Mouse (Mus musculus): ENCODE data around the gene Papola. TPM values are rescaled to one million over a fixed set of nuclear protein-coding genes. Genes with fewer than 3 reads are reported as not detected.
"Not testable (repeated sequence)": the region's sequence is repeated elsewhere in the genome, so short reads cannot be mapped to it uniquely, and the experiment has no call there.

Gene Papola
- polyA plus RNA-seq, 1 experiment from 2014 or later = 299 TPM

DNA sequence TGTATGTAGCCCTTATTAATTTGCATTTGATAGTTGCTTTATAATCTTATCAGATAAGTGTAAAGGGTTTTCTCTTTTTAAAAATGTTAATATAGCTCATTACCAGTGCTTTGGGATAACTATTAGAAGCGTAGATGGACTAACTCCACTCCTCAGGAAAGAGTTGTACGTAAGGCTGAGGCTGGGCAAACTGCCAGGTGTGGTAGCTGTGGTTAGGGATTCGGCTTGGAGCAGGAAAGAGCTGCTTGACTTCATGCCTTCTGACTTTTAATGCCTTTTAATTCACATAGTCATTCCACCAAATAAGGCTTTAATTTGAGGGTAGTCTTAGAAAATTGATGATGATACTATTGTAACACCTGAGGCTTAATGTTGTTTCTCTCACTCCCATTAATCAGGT, 24.5 kb downstream of the Papola start:
- no peaks in the 10 kb centered on the region for H3K27me3 ChIP-seq
- H3K9me3 ChIP-seq = no peaks in the 10 kb centered on the region
- no peak overlapping the region for H3K27ac ChIP-seq (replicated peaks)
- no peak overlapping the region for H3K4me3 ChIP-seq
- WGBS = 88% methylated on average over 3 of the region's 3 CpGs
- no peak overlapping the region for H3K9ac ChIP-seq (replicated peaks)
- no peak overlapping the region for H3K4me2 ChIP-seq (replicated peaks)
- no peaks in the 10 kb centered on the region for H3K4me1 ChIP-seq
- H3K36me3 ChIP-seq = peaks cover 80% of the 10 kb centered on the region
- no peak for ATAC-seq (ENCODE audit: low FRiP score, low read depth)

DNA sequence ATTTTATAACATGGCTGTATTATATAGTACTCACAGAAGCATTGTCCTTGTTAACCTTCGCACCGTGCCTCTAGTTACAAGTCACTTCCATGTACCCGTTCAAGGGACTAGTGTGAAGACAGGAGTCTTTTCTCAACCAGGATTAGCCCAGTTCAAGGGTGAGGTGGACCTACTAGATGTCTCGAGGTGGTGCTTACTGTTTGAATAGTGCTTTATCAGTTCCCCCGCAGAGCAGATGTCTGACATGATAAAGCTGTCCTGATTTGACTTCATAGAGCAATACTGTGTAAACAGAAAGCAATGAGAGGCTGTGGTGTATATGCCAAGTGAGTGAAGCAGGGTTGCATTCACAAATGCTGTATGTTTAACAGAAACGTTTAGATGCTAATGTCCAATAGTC, 26.1 kb downstream of the Papola start:
- Histone ChIP-seq H3K36me3 (peaks cover 86% of the 10 kb centered on the region), H3K4me3 (no peak overlapping the region), H3K27me3 (no peaks in the 10 kb centered on the region), H3K27ac (replicated peaks) (no peak overlapping the region), H3K4me1 (no peaks in the 10 kb centered on the region), H3K9ac (replicated peaks) (no peak overlapping the region), H3K4me2 (replicated peaks) (no peak overlapping the region), H3K9me3 (no peaks in the 10 kb centered on the region)
- no peak for ATAC-seq (ENCODE audit: low FRiP score, low read depth)
- WGBS = 85% methylated on average over 6 of the region's 6 CpGs

- H3K9ac ChIP-seq (replicated peaks) = no peak overlapping the region
Observed at GRCm38 (mm10) chr12:105813957-105814356, 29.5 kb downstream of the Papola start.

GRCm38 (mm10) chr12:105823472-105823871, 39.0 kb downstream of the Papola start:
- Histone ChIP-seq H3K9me3 (no peaks in the 10 kb centered on the region), H3K36me3 (peaks cover 89% of the 10 kb centered on the region), H3K27me3 (no peaks in the 10 kb centered on the region), H3K4me2 (replicated peaks) (no peak overlapping the region), H3K27ac (replicated peaks) (no peak overlapping the region), H3K9ac (replicated peaks) (no peak overlapping the region), H3K4me1 (no peaks in the 10 kb centered on the region), H3K4me3 (no peak overlapping the region)
- no peak for ATAC-seq (ENCODE audit: low FRiP score, low read depth)
- 91% methylated on average over 4 of the region's 4 CpGs for WGBS

More at GRCm38 (mm10) chr12:105813957-105814356, 29.5 kb downstream of the Papola start:
- Histone ChIP-seq H3K4me1 (no peaks in the 10 kb centered on the region), H3K27me3 (no peaks in the 10 kb centered on the region), H3K27ac (replicated peaks) (no peak overlapping the region), H3K4me3 (no peak overlapping the region), H3K4me2 (replicated peaks) (no peak overlapping the region), H3K36me3 (peaks cover 65% of the 10 kb centered on the region), H3K9me3 (no peaks in the 10 kb centered on the region)
- WGBS = 94% methylated on average over 6 of the region's 6 CpGs
- no peak for ATAC-seq (ENCODE audit: low FRiP score, low read depth)

- no peak overlapping the region for H3K27ac ChIP-seq (replicated peaks)
- H3K9me3 ChIP-seq = no peaks in the 10 kb centered on the region
- H3K4me3 ChIP-seq = no peak overlapping the region
- no peak overlapping the region for H3K4me2 ChIP-seq (replicated peaks)
- H3K4me1 ChIP-seq = no peaks in the 10 kb centered on the region
- H3K36me3 ChIP-seq = peaks cover 90% of the 10 kb centered on the region
- no peak for ATAC-seq (ENCODE audit: low FRiP score, low read depth)
- H3K9ac ChIP-seq (replicated peaks) = no peak overlapping the region
- no peaks in the 10 kb centered on the region for H3K27me3 ChIP-seq
- 90% methylated on average over 8 of the region's 8 CpGs for WGBS
Observed at GRCm38 (mm10) chr12:105824743-105825142, 40.2 kb downstream of the Papola start.

GRCm38 (mm10) chr12:105825266-105825665, 40.8 kb downstream of the Papola start:
- WGBS = 97% methylated on average over 4 of the region's 4 CpGs
- Histone ChIP-seq H3K4me2 (replicated peaks) (no peak overlapping the region), H3K4me1 (no peaks in the 10 kb centered on the region), H3K4me3 (no peak overlapping the region), H3K9ac (replicated peaks) (no peak overlapping the region), H3K27ac (replicated peaks) (no peak overlapping the region), H3K36me3 (peaks cover 88% of the 10 kb centered on the region), H3K27me3 (no peaks in the 10 kb centered on the region), H3K9me3 (no peaks in the 10 kb centered on the region)
- ATAC-seq (ENCODE audit: low FRiP score, low read depth) = no peak

DNA sequence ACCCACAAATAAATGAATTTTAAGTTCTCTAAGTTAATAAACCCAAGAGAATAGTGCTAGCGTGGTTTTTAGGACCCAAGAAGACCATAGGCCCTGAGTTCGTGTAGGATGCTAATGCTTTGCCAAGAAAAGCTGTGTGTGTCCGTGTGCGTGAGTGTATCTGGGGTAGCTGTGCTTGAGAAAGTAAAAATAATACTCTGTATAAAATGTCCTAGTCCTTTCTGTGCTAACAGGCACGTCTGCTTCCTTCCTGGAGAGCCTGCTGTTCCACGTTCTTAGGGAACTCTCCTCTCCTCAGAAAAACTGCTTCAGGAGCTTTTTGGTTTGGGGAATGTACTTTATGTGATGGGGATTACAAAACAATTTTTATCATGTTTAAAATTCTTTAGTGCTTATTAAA, 48.0 kb downstream of the Papola start:
- Histone ChIP-seq H3K36me3 (peaks cover 82% of the 10 kb centered on the region), H3K4me2 (replicated peaks) (no peak overlapping the region), H3K9me3 (no peaks in the 10 kb centered on the region), H3K4me3 (no peak overlapping the region), H3K27me3 (no peaks in the 10 kb centered on the region), H3K27ac (replicated peaks) (no peak overlapping the region), H3K9ac (replicated peaks) (no peak overlapping the region), H3K4me1 (no peaks in the 10 kb centered on the region)
- WGBS = 89% methylated on average over 6 of the region's 6 CpGs
- ATAC-seq (ENCODE audit: low FRiP score, low read depth) = no peak

DNA sequence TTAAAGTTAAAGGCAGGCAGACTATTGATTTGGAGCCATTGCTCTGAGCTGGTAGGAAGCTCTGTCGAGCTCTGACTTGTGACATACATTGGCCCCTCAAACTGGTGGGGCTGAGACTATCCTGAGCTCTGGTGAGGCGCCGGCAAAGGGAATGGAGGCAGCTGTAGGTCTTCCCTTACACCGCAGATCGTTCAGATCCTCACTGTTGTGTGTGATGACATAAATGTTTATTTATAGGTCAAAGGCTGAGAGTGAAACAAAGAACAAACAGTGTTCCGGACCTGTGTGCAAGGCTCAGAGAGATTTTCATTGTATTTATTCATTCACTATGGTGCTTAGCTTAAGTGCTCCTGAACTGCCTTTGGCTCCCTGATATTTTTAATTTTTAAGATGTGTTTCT, 50.4 kb downstream of the Papola start:
- Histone ChIP-seq H3K9ac (replicated peaks) (no peak overlapping the region), H3K9me3 (no peaks in the 10 kb centered on the region), H3K4me3 (no peak overlapping the region), H3K36me3 (peaks cover 73% of the 10 kb centered on the region), H3K4me2 (replicated peaks) (no peak overlapping the region), H3K27ac (replicated peaks) (no peak overlapping the region), H3K4me1 (no peaks in the 10 kb centered on the region), H3K27me3 (no peaks in the 10 kb centered on the region)
- WGBS = 86% methylated on average over 6 of the region's 6 CpGs
- no peak for ATAC-seq (ENCODE audit: low FRiP score, low read depth)

- H3K4me3 ChIP-seq = no peak overlapping the region
- no peak overlapping the region for H3K4me2 ChIP-seq (replicated peaks)
- no peaks in the 10 kb centered on the region for H3K4me1 ChIP-seq
- H3K9ac ChIP-seq (replicated peaks) = no peak overlapping the region
- H3K27me3 ChIP-seq = no peaks in the 10 kb centered on the region
- ATAC-seq (ENCODE audit: low FRiP score, low read depth) = no peak
- 85% methylated on average over 6 of the region's 6 CpGs for WGBS
- H3K27ac ChIP-seq (replicated peaks) = no peak overlapping the region
- peaks cover 75% of the 10 kb centered on the region for H3K36me3 ChIP-seq
- no peaks in the 10 kb centered on the region for H3K9me3 ChIP-seq
Observed at GRCm38 (mm10) chr12:105835571-105835970, 51.1 kb downstream of the Papola start.

DNA sequence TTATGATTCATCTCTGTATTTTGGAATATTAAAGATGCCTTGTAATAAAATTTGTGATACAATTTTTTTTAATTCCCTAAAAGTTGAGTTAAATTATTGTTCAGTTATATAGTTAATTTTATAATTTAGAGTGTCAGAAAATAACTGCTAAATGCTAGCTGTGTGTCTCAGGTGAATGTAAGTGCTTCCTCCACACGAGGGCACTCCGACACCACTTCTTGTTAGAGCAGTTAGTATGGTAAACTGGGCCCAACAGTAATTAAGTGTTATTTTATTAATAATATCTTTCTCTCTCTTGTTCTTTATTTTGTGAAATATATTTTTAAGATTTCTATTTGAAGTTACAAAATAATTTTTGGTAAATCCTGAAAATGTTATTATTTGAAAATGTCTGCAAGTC, 51.7 kb downstream of the Papola start:
- Histone ChIP-seq H3K9ac (replicated peaks) (no peak overlapping the region), H3K27ac (replicated peaks) (no peak overlapping the region), H3K9me3 (no peaks in the 10 kb centered on the region), H3K36me3 (peaks cover 75% of the 10 kb centered on the region), H3K4me1 (no peaks in the 10 kb centered on the region), H3K4me2 (replicated peaks) (no peak overlapping the region), H3K4me3 (no peak overlapping the region), H3K27me3 (no peaks in the 10 kb centered on the region)
- no peak for ATAC-seq (ENCODE audit: low FRiP score, low read depth)
- WGBS = 84% methylated on average over 2 of the region's 2 CpGs

DNA sequence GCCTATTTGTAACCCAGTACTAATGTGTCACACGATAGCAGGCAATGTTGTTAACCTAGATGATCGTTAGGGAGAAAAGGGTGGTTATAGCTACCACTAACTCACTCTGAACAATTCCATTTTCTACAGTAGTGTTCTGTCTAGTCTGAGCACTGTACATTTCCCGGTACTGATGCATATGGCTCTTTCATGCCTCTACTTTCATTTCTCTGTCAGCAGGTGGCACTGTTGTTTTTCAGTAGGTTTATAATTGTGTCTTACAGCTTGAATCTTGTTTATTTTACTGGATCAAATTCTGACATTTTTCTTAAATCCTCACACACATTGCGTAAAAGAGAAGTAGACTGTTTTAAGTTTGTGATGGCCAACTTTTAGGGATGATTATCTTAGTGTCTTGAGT, 54.6 kb downstream of the Papola start:
- H3K9ac ChIP-seq (replicated peaks) = no peak overlapping the region
- no peaks in the 10 kb centered on the region for H3K4me1 ChIP-seq
- ATAC-seq (ENCODE audit: low FRiP score, low read depth) = no peak
- H3K9me3 ChIP-seq = no peaks in the 10 kb centered on the region
- H3K27me3 ChIP-seq = no peaks in the 10 kb centered on the region
- no peak overlapping the region for H3K27ac ChIP-seq (replicated peaks)
- WGBS = 82% methylated on average over 4 of the region's 4 CpGs
- H3K36me3 ChIP-seq = peaks cover 59% of the 10 kb centered on the region
- no peak overlapping the region for H3K4me3 ChIP-seq
- no peak overlapping the region for H3K4me2 ChIP-seq (replicated peaks)

DNA sequence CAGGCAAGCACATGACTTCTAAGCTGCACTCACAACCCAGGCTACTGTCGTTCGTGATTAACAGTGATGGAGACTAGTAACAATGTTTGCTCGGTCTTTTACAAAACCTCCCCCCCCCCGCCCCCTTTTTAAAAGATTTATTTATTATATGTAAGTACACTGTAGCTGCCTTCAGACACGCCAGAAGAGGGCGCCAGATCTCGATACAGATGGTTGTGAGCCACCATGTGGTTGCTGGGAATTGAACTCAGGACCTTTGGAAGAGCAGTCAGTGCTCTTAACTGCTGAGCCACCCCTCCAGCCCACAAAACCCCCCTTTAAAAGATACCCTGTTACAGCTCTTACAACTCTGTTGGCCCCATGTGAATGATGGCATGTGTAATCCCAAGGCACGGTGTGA, 56.1 kb downstream of the Papola start:
- H3K4me2 ChIP-seq (replicated peaks); H3K9ac ChIP-seq (replicated peaks); ATAC-seq (ENCODE audit: low FRiP score, low read depth); H3K4me1 ChIP-seq; H3K4me3 ChIP-seq; H3K27ac ChIP-seq (replicated peaks); H3K27me3 ChIP-seq; H3K9me3 ChIP-seq: not testable (repeated sequence)
- peaks cover 49% of the 10 kb centered on the region for H3K36me3 ChIP-seq
- WGBS = 96% methylated on average over 8 of the region's 8 CpGs

GRCm38 (mm10) chr12:105843243-105844005, 58.9 kb downstream of the Papola start:
- WGBS = 73% methylated on average over 12 of the region's 12 CpGs
- H3K4me3 ChIP-seq = no peak overlapping the region
- ATAC-seq (ENCODE audit: low FRiP score, low read depth) = no peak

More at GRCm38 (mm10) chr12:105843243-105844005, 58.9 kb downstream of the Papola start:
- Histone ChIP-seq H3K9ac (replicated peaks) (no peak overlapping the region), H3K27ac (replicated peaks) (no peak overlapping the region), H3K4me1 (no peaks in the 10 kb centered on the region), H3K36me3 (peaks cover 29% of the 10 kb centered on the region), H3K27me3 (no peaks in the 10 kb centered on the region), H3K9me3 (no peaks in the 10 kb centered on the region), H3K4me2 (replicated peaks) (no peak overlapping the region)

Data from midbrain, embryonic 12.5 days (tissue).